Mouse (Mus musculus) heart, embryonic 16.5 days (tissue): ENCODE results near the gene Irx2. TPM values are rescaled to one million over a fixed set of nuclear protein-coding genes. Genes with fewer than 3 reads are reported as not detected.
A peak's percentile ranks its signal among the peaks of the same experiment; 100 is the strongest.

Experiments
- ATAC-seq: fragments of 200-750 bp; cut with Nextera tagmentation; replicated peaks from 2 replicates; pipeline ENCODE4 v1.8.0; 2017; ENCODE audit warnings: moderate number of reproducible peaks; ENCODE audit not compliant: insufficient read depth, low FRiP score; ENCODE audit errors: extremely low read depth
- H3K27ac ChIP-seq: fragments of 300-500 bp; sonication (generic); 2 replicates; pipeline ENCODE4 v1.5.1; 2014; ENCODE audit warnings: mild to moderate bottlenecking, low read length, control low read depth, moderate library complexity
- H3K27me3 ChIP-seq: fragments of 300-500 bp; sonication (generic); 2 replicates; pipeline ENCODE4 v1.6.1; 2014; ENCODE audit warnings: low read length, mixed read lengths; ENCODE audit not compliant: control insufficient read depth, insufficient read depth
- H3K36me3 ChIP-seq: fragments of 300-500 bp; sonication (generic); 2 replicates; pipeline ENCODE4 v1.6.1; 2014; ENCODE audit not compliant: control insufficient read depth, insufficient read depth
- H3K4me1 ChIP-seq: fragments of 300-500 bp; sonication (generic); 2 replicates; pipeline ENCODE4 v1.6.1; 2014; ENCODE audit warnings: low read length, mixed read lengths; ENCODE audit not compliant: control insufficient read depth, insufficient read depth
- H3K4me2 ChIP-seq: fragments of 300-500 bp; sonication (generic); 2 replicates; pipeline ENCODE4 v1.6.1; 2014; ENCODE audit warnings: low read depth, mild to moderate bottlenecking, control low read depth, low read length
- H3K4me3 ChIP-seq: fragments of 300-500 bp; sonication (generic); 2 replicates; pipeline ENCODE4 v1.5.1; 2014; ENCODE audit warnings: mild to moderate bottlenecking, control low read depth, low read length
- H3K9ac ChIP-seq: fragments of 300-500 bp; sonication (generic); 2 replicates; pipeline ENCODE4 v1.6.1; 2014; ENCODE audit warnings: low read length, control low read depth
- H3K9me3 ChIP-seq: fragments of 300-500 bp; sonication (generic); replicated peaks from 2 replicates; pipeline ENCODE4 v1.6.1; 2016; ENCODE audit warnings: low read length; ENCODE audit not compliant: control insufficient read depth
- WGBS: fragments of 180-500 bp; shearing (Covaris S2); extraction: QIAGEN DNeasy Blood & Tissue Kit; methylation state at CpG from one replicate; pipeline ENCODE4 v1.1.7; 2014; 5-methylcytosine and 5-hydroxymethylcytosine counted together
- polyA plus RNA-seq: library from polyadenylated mRNA; unstranded; fragments of >200 nt; fragmentation: Nextera tagmentation; extraction: Ambion mirVana; gene quantifications from 2 replicates; pipeline ENCODE4 v1.2.1, GENCODE M21; 2015

Gene Irx2
- polyA plus RNA-seq, 1 experiment from 2014 or later = 5.9 TPM

DNA sequence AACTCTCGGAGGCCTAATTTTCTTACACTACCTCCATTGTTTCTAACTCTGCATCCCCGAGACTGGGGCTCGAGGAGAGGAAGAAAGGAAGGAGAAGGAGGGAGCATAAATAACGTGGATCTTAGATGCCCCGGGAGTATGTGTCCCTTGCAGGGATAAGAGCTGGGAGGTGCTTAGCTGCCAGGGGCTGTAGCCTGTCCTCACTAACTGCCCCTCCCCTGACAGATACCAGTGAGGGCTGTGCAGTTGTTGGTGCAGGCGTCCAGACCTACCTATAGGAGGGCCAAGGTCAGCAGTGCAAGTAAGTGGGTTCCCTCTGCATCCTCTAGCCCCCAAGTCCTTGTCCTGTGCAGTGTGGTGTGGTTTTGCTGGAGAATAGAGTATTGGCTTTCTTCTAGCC is 3.7 kb downstream of the Irx2 start:
- WGBS = 33% methylated on average over 6 of the region's 6 CpGs
- ATAC-seq = no peak
- Histone ChIP-seq H3K27ac (no peak overlapping the region), H3K36me3 (no peaks in the 10 kb centered on the region; the same call in 1 of the 2 replicates), H3K27me3 (peaks cover 86% of the 10 kb centered on the region), H3K9me3 (no peaks in the 10 kb centered on the region), H3K4me2 (peak overlapping the region; percentile 93), H3K4me3 (peak overlapping the region; percentile 72), H3K4me1 (peaks cover 3% of the 10 kb centered on the region; the same call in 1 of the 2 replicates), H3K9ac (peak overlapping the region; percentile 68)

DNA sequence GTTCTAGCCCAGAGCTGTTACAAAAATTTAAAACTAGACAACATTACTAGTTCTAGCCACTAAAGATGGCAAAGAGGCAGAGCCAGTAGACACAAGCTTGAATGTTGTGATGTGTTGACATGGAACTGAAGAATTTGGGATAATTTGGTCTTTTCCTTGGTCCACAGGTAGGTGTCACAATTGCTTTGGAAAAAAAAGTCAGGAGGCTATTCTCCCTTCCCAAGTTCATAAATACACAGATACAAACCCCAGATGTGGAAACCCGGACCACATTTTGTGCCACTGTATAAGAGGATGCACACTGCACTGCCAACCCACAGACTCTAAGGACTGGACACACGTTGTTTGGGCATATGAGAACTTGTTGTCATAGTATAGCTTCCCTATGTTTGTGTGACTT is 4.5 kb downstream of the Irx2 start:
- 33% methylated on average over 2 of the region's 2 CpGs for WGBS
- Histone ChIP-seq H3K27ac (no peak overlapping the region), H3K9me3 (no peaks in the 10 kb centered on the region), H3K4me2 (peak overlapping the region; percentile 93), H3K27me3 (peaks cover 85% of the 10 kb centered on the region), H3K9ac (no peak overlapping the region), H3K36me3 (no peaks in the 10 kb centered on the region; the same call in 1 of the 2 replicates), H3K4me3 (peak overlapping the region; percentile 72; the same call in 1 of the 2 replicates), H3K4me1 (peaks cover 3% of the 10 kb centered on the region; the same call in 1 of the 2 replicates)
- no peak for ATAC-seq

DNA sequence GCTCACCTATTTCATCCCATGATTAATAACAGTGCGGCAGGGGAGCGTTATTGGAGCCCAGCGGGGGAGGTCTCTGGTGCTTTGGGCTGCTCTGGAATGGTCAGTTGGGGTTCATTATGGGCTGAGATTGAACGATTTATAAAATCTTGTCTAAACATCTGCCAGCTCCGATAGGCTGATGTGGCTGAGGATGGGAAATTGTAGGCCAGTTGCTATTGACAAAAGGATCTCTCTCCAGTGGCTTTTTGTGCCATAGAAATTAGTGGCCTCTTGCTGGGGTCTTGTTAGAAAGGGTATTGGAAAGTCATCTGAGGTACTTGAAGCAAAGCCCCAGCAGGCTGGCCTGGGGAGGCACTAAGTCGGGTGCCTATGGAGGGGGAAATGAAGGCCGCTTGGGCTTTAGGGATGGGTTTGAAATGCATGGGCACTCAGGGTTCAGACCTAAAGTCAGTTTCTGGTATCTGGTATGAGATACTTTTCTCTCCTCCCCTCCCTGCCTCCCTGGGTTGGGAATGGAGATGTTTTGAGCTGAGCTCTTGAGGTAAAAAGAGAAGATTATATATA is 6.2 kb downstream of the Irx2 start:
- no peaks in the 10 kb centered on the region; the same call in 1 of the 2 replicates for H3K36me3 ChIP-seq
- ATAC-seq = no peak
- H3K4me1 ChIP-seq = peaks cover 3% of the 10 kb centered on the region
- H3K27ac ChIP-seq = no peak overlapping the region
- no peaks in the 10 kb centered on the region for H3K9me3 ChIP-seq
- no peak overlapping the region for H3K4me2 ChIP-seq
- 35% methylated on average over 7 of the region's 7 CpGs for WGBS
- no peak overlapping the region for H3K4me3 ChIP-seq
- peaks cover 83% of the 10 kb centered on the region for H3K27me3 ChIP-seq
- H3K9ac ChIP-seq = no peak overlapping the region

DNA sequence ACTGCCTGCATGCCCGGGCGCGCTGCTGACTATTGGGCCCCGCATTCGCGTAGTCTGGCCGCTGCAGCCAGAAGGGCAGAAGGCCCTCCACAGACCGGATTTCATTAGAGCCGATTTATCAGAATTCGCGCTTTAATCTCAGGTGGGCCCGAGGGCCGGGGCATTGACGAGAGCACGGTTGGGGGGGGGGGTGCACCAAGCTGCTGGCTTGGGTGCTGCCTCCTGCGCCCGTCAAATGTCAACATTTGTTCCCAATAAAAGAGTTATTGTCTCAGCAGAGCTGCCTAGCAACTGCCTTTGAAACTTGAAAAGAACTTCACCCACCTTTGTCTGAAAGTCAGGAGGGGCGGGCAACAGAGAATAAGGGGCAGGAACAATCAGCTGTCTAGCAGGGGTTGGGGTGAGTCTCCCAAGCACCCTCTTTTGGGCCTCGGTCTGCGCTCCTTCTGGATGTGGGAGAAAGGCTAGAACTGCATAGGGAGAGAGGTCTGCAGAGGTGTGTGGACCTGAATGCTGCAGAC is 7.8 kb downstream of the Irx2 start:
- Histone ChIP-seq H3K27me3 (peaks cover 86% of the 10 kb centered on the region), H3K4me3 (no peak overlapping the region), H3K27ac (no peak overlapping the region), H3K4me2 (no peak overlapping the region), H3K4me1 (peaks cover 8% of the 10 kb centered on the region), H3K36me3 (no peaks in the 10 kb centered on the region; the same call in 1 of the 2 replicates), H3K9me3 (no peaks in the 10 kb centered on the region), H3K9ac (no peak overlapping the region)
- no peak for ATAC-seq
- WGBS = 19% methylated on average over 20 of the region's 20 CpGs

DNA sequence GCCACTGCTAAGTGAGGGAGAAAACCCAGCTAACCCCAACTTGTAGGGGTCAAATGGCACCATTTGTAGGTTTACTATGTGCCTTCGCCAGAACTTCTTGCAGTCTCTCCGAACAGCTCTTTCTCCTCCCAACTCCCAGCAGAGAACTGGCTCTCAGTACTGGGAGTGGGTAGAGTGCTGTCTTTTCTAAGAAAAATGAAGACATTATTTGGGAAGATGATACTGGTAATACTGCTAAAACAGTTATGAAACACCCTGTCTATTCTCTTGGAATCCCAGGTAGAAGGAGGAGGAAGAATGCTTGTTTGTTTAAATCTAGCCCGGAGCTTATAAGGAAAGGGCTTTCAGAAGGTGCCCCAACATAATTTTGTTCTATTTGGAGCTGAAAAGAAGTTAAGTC is 8.9 kb downstream of the Irx2 start:
- H3K36me3 ChIP-seq = no peaks in the 10 kb centered on the region; the same call in 1 of the 2 replicates
- no peak overlapping the region for H3K4me3 ChIP-seq
- H3K4me1 ChIP-seq = peaks cover 5% of the 10 kb centered on the region
- H3K27ac ChIP-seq = no peak overlapping the region
- 40% methylated on average over 3 of the region's 3 CpGs for WGBS
- H3K27me3 ChIP-seq = peaks cover 82% of the 10 kb centered on the region
- no peak overlapping the region for H3K9ac ChIP-seq
- no peak for ATAC-seq
- H3K9me3 ChIP-seq = no peaks in the 10 kb centered on the region
- H3K4me2 ChIP-seq = no peak overlapping the region

DNA sequence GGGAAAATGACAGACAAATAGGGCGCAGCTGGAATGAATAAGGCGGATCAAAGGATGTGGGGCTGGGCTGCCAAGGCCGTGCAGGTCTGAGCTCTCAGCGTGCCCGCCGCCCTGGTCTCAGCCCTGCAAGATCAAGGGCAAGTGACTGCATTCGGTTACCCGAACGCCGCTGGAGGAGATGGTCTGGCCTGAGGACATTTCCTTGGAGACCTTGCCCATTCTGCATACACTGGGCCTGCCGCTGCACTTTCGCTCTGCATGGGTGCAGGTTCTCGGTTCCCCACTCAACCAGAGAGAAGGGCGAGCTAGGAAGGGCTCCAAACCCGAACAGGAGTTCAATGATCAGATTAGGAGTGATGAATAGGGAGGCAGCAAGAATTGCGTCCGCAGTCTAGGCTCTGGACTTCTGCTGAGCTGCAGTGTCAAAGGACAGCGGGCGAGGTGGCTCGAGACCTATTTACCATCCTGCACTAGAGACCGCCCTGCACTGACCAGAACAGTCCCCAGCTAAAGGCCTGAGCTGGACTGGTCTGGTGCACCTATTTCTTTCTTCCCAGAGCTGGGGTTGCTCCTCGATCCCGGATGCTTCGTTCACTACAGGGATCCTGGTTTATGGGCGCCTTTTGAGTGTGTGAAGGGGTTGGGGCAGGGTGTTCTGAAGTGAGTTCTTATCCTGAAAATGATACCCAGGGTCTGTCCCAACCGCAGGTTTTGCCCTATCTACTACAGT is 9.9 kb downstream of the Irx2 start:
- peaks cover 5% of the 10 kb centered on the region for H3K4me1 ChIP-seq
- WGBS = 15% methylated on average over 26 of the region's 26 CpGs
- no peaks in the 10 kb centered on the region for H3K36me3 ChIP-seq
- no peaks in the 10 kb centered on the region for H3K9me3 ChIP-seq
- no peak overlapping the region for H3K27ac ChIP-seq
- H3K9ac ChIP-seq = no peak overlapping the region
- H3K27me3 ChIP-seq = peaks cover 73% of the 10 kb centered on the region
- peak overlapping the region; percentile 53 for H3K4me3 ChIP-seq
- no peak for ATAC-seq
- peak overlapping the region; percentile 78 for H3K4me2 ChIP-seq

DNA sequence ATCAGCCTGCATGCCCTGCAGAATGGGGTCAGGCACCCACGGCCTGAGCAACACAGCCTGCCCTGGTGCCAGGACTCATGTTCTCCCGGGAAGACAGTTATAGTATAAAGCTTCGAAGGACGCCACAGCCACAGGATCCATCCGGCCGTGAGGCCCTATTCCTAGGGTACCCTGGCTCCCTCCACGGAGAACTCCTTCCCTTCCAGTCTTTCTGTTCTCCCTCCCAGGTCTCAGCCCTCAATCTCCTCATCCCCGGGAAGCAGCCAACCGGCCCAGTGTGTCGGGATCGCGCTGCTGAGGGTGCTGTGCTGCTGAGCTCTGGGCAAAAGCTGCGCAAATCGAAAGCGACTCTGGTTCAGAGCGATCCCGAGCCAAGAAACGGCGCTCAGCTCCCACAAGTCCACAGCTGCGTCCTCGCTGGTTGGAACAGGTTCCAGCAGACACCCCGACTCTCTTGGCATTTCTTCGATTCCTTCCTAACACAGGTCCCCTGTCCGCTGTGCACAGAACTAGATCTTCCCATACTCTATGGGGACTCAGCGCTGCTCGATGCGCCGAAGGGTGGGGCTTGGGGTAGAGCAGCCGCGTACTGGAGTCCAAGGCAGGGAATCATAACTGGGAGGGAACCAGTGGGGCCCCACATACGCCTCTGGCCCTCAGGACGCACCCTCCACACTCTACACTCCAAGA is 11.0 kb downstream of the Irx2 start:
- H3K36me3 ChIP-seq = no peaks in the 10 kb centered on the region
- peaks cover 63% of the 10 kb centered on the region for H3K27me3 ChIP-seq
- peak overlapping the region; percentile 53 for H3K4me3 ChIP-seq
- peaks cover 5% of the 10 kb centered on the region for H3K4me1 ChIP-seq
- WGBS = under 1% methylated on average over 32 of the region's 32 CpGs
- no peak overlapping the region for H3K27ac ChIP-seq
- peak; percentile 57; the same call in 1 of the 2 replicates for ATAC-seq
- peak overlapping the region; percentile 43 for H3K9ac ChIP-seq
- peak overlapping the region; percentile 78 for H3K4me2 ChIP-seq
- H3K9me3 ChIP-seq = no peaks in the 10 kb centered on the region

DNA sequence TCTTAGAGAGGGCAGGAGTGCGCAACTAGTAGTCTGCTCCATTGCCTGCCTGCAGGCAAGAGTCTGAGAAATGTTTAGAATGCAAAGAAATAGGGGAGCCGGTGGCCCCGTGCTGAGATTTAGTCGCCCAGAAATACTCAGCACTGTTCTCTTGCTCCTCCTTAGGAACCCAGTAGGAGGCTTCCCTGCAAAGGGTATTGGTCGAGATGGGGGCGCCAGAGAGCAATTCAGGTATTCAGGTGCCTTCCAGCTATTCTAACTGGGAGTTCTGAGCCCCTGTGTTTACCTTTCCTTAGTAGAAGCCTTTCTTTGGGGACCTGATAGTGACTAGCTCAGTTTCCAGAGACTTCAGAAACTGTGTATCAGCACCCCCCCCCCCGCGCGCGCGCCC is 11.5 kb downstream of the Irx2 start:
- WGBS = 5% methylated on average over 11 of the region's 11 CpGs
- Histone ChIP-seq H3K36me3 (no peaks in the 10 kb centered on the region), H3K27me3 (peaks cover 58% of the 10 kb centered on the region), H3K4me3 (peak overlapping the region; percentile 53), H3K4me2 (peak overlapping the region; percentile 78), H3K9ac (peak overlapping the region; percentile 43), H3K9me3 (no peaks in the 10 kb centered on the region), H3K27ac (no peak overlapping the region), H3K4me1 (peaks cover 5% of the 10 kb centered on the region)
- ATAC-seq = peak; percentile 20; the same call in 1 of the 2 replicates
